Mouse (Mus musculus) heart, postnatal 10 days (tissue): ENCODE results near the gene Olfr330. TPM values are rescaled to one million over a fixed set of nuclear protein-coding genes. Genes with fewer than 3 reads are reported as not detected.
A peak's percentile ranks its signal among the peaks of the same experiment; 100 is the strongest.
"Not testable (repeated sequence)": the region's sequence is repeated elsewhere in the genome, so short reads cannot be mapped to it uniquely, and the experiment has no call there.

Experiments
- DNase-seq, 2 experiments: peaks; one replicate each; pipeline ENCODE4 v3.0.0; 2021
- intact Hi-C: fragments of 180-260 bp; cut with DNase I; formaldehyde crosslinking; loops from one replicate; pipeline ENCODE4 v1.15.1; 2025
- total RNA-seq, 2 experiments: library from RNA; stranded (reverse); gene quantifications; 2 replicates each; pipeline ENCODE4 v1.2.3; 2021

Olfr330 gene
- not detected for total RNA-seq

DNA sequence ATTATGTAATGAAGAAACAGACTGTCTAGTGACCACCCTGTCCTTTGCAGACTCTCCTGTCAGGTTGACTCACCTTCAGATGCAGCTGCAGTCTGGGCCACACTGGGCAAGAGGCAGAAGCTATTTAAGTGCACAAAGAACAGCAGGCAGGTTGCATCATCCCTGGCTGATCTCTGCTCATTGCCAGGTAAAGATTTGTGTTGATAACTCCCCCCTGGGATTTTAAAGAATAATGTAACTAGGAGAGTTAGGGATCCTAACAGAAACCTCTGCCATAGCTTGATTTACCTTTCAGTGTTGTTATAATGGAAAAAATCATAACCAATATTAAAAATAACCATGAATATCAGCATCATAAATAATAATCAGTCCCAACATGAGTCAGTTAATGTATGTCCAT is at the start of gene Olfr330:
Olfr330 (minus strand) TSS at position 101 of the 400 bp plus-strand sequence.
- DNase-seq, intact Hi-C loops: not testable (repeated sequence)

DNA sequence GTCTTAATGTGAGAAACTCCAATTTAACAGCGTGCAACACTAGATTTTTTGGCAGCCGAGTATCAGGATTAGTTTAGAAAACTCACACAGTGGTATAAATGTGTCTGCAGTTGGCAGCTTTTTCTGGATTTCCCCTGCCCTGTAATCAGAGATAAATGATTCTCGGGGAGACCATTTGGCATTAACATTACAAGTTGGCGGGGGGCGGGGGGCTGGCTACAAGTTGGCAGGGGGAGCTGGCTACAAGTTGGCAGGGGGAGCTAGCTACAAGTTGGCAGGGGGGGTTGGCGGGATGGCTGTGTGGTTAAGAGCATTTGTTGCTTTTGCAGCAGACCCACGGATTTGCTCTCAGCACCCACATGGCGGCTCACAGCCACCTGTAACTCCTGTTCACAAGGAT is 44.0 kb upstream of the Olfr330 start:
- DNase-seq, result no peak
- intact Hi-C loops, result no loop called here

DNA sequence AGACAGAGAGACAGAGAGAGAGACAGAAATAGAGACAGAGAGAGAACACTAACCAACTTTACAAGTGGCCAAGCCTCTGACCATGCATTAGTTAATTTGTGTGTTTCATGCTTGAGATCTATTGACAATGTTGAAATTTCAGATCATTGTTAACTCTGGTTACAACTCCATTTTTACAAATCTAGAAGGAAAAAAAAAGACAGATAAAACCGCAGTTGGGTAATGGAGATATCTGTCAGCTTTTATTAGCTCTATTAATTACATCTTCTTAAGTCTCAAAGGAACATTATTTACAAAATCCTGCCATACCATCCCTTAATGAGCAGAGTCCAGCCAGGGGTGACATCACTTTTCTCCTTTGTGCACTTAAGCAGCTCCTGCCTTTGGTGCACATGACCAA is 42.8 kb upstream of the Olfr330 start, which contains the start of gene Olfr325:
Olfr325 (plus strand) TSS at position 301 of the 400 bp plus-strand sequence.
- DNase-seq, result no peak
- intact Hi-C loops, result no loop called here

DNA sequence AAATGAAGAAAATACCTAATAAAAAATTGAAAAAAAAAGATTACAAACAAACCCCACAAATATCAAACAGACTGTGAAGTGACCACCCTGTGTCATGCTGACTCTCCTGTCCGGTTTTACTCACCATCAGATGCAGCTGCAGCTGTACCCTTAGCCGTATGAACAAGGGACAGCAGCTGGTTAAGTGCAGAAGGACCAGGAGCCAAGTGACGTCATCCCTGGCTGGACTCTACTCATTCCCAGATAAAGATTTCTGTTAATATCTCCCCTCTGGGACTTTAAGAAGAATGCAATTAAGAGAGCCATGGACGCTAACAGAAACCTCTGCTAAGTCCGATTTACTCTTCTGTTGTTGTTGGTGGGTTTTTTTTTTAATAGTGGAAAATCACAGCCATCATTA is 35.8 kb upstream of the Olfr330 start, which contains the start of gene Olfr224:
Olfr224 (minus strand) TSS at position 149 of the 400 bp plus-strand sequence.
- peak; percentile 27 to 49 for DNase-seq
- intact Hi-C loops, result no loop called here

DNA sequence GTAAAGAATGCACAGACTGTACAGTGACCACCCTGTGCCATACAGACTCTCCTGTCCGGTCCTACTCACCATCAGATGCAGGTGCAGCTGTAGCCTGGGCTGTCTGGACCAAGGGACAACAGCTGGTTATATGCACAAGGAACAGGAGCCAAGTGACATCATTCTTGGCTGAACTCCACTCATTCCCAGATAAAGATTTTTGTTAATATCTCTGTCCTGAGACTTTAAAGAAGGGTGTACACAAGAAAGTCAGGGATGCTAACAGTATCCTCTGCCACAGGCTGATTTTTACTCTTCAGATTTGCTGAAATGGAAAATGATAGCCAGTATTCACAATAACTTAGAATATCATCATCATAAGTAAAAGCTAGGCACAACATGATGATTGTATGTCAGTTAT is 20.9 kb upstream of the Olfr330 start, which contains the start of gene Olfr328:
Olfr328 (minus strand) TSS at position 101 of the 400 bp plus-strand sequence.
- DNase-seq, result no peak
- intact Hi-C loops, result no loop called here

DNA sequence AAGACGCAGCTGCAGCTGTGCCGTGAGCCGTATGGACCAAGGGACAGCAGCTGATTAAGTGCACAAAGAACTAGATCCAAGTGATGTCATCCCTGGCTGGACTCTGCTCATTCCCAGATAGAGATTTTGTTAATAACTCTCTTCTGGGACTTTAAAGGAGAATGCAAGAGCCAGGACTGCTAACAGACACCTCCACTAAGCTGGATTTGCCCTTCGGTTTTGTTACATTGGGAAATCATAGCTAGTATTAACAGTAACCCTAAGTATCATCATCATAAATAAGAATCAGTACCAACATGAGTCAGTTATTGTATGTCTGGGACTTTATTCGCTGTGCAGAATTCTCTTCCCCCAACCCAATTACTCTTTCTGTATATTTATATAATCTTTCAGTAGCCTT is 11.7 kb upstream of the Olfr330 start, which contains the start of gene Olfr329-ps:
Olfr329-ps (minus strand) TSS at position 101 of the 400 bp plus-strand sequence.
- peak; percentile 6 to 22 for DNase-seq
- intact Hi-C loops, result no loop called here

DNA sequence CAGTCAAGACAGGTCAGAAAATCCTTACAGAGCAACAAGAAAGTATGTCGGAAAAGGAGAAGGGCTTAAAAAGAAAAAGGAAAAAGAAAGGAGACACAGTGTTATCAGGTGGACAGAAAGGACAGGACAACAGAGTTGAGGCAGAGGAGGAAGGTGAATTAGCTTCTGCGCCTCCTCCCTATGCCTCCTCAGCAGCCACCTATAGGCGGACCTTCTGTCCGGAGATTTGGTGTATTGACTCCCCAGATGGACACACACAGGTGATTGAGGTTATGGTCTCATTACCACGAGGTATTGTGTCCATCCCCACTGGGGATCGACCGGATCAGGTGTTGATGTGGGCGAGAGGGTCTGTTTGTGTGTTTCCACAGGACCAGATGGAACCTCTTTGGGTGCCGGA is 14.9 kb downstream of the Olfr330 start:
- intact Hi-C loops, result not testable (repeated sequence)
- peak; percentile 4 to 8 for DNase-seq

DNA sequence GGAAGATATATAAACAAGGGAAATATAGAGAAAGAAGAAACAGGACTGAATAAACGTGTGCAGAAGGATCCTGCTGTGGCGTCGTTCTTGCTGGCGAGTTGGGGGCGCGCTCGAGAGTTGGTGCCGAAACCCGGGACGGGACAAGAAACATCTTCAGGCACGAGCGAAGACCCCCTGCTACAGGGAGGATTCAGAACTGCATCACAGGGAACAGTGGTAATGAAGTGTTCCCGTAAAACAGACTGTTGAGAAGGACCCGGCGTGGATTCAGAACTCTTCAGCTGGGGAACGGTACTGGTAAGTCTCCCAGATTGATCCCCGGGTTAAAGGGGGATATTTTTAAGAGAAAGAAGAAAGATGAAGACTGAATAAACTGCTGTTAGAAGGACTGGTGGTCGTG is 15.7 kb downstream of the Olfr330 start:
- peak; percentile 39 to 59 for DNase-seq

DNA sequence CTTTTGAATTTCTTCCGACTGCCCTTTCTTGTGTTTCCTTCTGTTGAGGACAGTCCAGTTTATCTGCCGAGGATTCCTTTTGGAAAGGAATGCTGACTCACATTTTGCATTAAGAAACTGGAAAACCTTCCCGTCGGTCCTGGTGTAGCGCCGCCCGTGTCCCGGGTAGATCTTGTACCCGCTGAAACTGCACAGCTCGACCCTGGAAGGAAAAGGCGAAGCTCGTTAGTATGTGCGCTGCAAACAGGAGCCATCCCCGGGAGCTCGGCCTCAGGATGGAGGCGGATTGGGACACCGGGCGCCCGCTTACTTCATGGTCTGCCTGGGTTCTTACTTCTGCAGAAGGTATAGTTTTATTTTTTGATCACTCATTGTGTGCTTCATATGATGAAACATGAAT is 25.6 kb downstream of the Olfr330 start:
- intact Hi-C loops, DNase-seq: not testable (repeated sequence)

More for the DNA sequence above, 15.7 kb downstream of the Olfr330 start:
- intact Hi-C loops, result not testable (repeated sequence)

DNA sequence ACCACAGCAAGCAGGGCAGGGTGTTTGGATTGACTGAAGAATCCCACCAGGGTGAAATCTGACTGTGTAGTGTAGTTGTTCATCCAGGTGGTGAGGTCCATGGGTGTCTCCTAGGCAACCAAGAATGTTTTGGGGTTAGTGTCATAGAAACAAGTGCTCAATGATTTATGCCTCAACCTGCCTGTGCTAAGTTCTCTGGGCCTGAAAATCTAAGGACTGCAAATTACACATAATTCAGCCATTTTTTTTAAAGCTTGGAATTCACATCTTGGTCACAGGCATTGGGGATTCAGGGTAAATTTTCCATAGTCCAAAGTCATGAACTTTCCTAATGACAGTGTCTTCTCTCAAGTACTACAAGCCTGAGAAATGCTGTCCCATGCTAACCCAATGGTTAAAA is 32.2 kb downstream of the Olfr330 start, which contains the start of gene Olfr331:
Olfr331 (minus strand) TSS at position 101 of the 400 bp plus-strand sequence.
- intact Hi-C loops, DNase-seq: not testable (repeated sequence)

DNA sequence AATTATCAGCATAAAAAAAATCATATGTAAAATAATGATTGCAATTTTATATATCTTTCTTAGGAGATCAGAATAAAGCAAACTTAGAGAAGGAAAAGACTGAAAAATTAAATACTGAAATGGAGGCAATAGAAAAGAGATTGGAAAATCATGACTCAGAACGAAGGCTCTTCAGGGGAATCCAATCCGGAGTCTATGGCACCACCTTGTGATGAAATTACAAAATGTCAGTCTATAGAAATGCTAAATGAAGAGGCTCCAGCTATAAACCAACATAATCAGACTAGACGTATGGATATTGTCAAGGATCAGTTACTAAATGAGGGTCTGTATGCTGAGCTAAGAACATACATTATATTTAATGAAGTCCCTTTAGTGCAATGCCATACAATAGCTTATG is 35.3 kb downstream of the Olfr330 start:
- DNase-seq, result peak; percentile 10 to 18
- intact Hi-C loops, result loop anchor here (1.0 to 2.0 kb wide), 2 partner anchors 96 to 198 kb away; no protein-coding TSS in a partner anchor

DNA sequence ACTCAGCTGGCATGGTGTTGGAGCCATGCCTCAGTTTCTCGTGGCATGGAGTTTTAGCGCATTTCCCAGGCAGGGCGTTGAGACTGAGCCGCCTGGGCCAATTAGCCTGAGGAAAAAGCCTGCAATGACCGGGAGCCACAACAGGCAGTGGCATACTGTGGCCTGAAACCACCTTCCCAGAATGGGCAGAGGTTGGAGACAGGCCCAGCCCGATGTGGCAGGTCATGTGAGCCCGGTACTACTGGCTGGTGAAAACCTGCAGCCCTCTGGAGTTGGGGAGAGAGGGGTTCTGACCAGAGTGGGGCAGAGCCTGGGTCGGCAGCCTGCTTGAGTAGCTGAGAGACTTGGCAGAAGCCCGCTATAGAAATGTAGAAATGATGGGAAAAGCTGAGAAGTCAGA is 35.9 kb downstream of the Olfr330 start:
- DNase-seq, result peak; percentile 68
- intact Hi-C loops, result loop anchor here (1.0 to 2.0 kb wide), 2 partner anchors 96 to 197 kb away; no protein-coding TSS in a partner anchor

DNA sequence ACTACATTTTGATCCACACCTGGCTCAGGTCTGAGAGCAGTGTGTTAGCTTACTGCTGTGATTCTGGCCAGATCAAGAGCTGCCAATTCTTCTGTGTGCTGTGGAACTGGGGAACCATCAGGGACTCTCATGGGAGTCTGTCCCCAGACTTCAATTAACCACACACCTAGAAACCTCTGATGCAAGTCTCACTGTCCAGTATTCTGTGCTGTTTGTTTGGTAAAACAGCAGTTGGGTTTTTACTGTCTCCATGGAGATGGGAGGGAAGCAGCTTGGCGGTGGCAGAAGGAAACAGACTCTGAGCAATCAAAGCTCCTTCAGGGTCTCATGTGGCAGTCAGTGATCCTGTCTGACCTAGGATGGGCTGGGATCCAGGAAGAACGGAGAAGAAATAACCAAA is 42.2 kb downstream of the Olfr330 start, which contains the start of gene Olfr332:
Olfr332 (minus strand) TSS at position 101 of the 400 bp plus-strand sequence.
- intact Hi-C loops, result no loop called here
- DNase-seq, result no peak

Other genes starting within 250 kb of the Olfr330 start
- 1 to 10 TPM; 4.5 TPM for gene Zfp692, start 227.8 kb downstream of the Olfr330 start, total RNA-seq
- 10 to 100 TPM; 48.5 to 51.4 TPM for gene Zfp672, start 204.5 kb downstream of the Olfr330 start, total RNA-seq
- gene Sh3bp5l, start 204.1 kb downstream of the Olfr330 start, total RNA-seq, result 10 to 100 TPM; 44.3 to 44.8 TPM
- gene Lypd8, start 155.8 kb downstream of the Olfr330 start, total RNA-seq, result under 1 TPM in 1 of 2 experiments, not detected in 1; 0.22 TPM
- not detected for gene 1810065E05Rik, start 113.7 kb downstream of the Olfr330 start, total RNA-seq
- gene Gm12253, start 102.3 kb downstream of the Olfr330 start, total RNA-seq, result not detected
- gene Lypd9, start 81.9 kb downstream of the Olfr330 start, total RNA-seq, result not detected
- not detected for gene Olfr30, start 72.6 kb downstream of the Olfr330 start, total RNA-seq
- gene Olfr332, start 42.3 kb downstream of the Olfr330 start, total RNA-seq, result not detected
- not detected for gene Olfr331, start 32.3 kb downstream of the Olfr330 start, total RNA-seq
- gene Olfr329-ps, start 11.6 kb upstream of the Olfr330 start, total RNA-seq, result not detected
- under 1 TPM in 1 of 2 experiments, not detected in 1; 0.07 TPM for gene Olfr328, start 20.8 kb upstream of the Olfr330 start, total RNA-seq
- gene Olfr224, start 35.7 kb upstream of the Olfr330 start, total RNA-seq, result not detected
- gene Olfr325, start 42.9 kb upstream of the Olfr330 start, total RNA-seq, result not detected
- not detected for gene Olfr324, start 60.3 kb upstream of the Olfr330 start, total RNA-seq
- under 1 TPM; 0.52 to 0.79 TPM for gene 2210407C18Rik, start 81.2 kb upstream of the Olfr330 start, total RNA-seq
- not detected for gene Olfr323, start 95.7 kb upstream of the Olfr330 start, total RNA-seq
- gene Trim58, start 105.6 kb upstream of the Olfr330 start, total RNA-seq, result under 1 TPM in 1 of 2 experiments, not detected in 1; 0.12 TPM
- gene Olfr322, start 123.9 kb upstream of the Olfr330 start, total RNA-seq, result not detected
- not detected for gene Olfr320, start 146.3 kb upstream of the Olfr330 start, total RNA-seq
- gene Olfr319, start 164.3 kb upstream of the Olfr330 start, total RNA-seq, result not detected
- not detected for gene Olfr318, start 189.2 kb upstream of the Olfr330 start, total RNA-seq
- not detected for gene Olfr317, start 204.4 kb upstream of the Olfr330 start, total RNA-seq
- gene Olfr316, start 217.9 kb upstream of the Olfr330 start, total RNA-seq, result not detected
- not detected for gene Olfr315, start 238.4 kb upstream of the Olfr330 start, total RNA-seq
- gene Olfr314, start 248.1 kb upstream of the Olfr330 start, total RNA-seq, result not detected